Mouse (Mus musculus): ENCODE measurements around the gene Sh3pxd2b.

Gene Sh3pxd2b

GRCm38 (mm10) chr11:32340476-32341473, 6.8 kb upstream of the Sh3pxd2b start:
- DNase-seq (ENCODE audit: low spot score in 2 of 2), result peak in 1 of 2 experiments; percentile 75

GRCm38 (mm10) chr11:32342770-32343191, 4.8 kb upstream of the Sh3pxd2b start:
- DNase-seq (ENCODE audit: low spot score in 2 of 2), result peak in 1 of 2 experiments; percentile 62

GRCm38 (mm10) chr11:32343350-32343749, 4.3 kb upstream of the Sh3pxd2b start:
- DNase-seq (ENCODE audit: low spot score in 2 of 2), result no peak

- DNase-seq (ENCODE audit: low spot score in 2 of 2), result no peak
These were observed 1.9 kb upstream of the Sh3pxd2b start for GRCm38 (mm10) chr11:32345504-32346297.

GRCm38 (mm10) chr11:32347264-32347606, 385 bp upstream of the Sh3pxd2b start:
- DNase-seq (ENCODE audit: low spot score in 2 of 2), result no peak

- no peak for DNase-seq (ENCODE audit: low spot score in 2 of 2)
These were observed 1.0 kb downstream of the Sh3pxd2b start for GRCm38 (mm10) chr11:32348433-32349283.

GRCm38 (mm10) chr11:32349284-32349953, 1.8 kb downstream of the Sh3pxd2b start:
- no peak for DNase-seq (ENCODE audit: low spot score in 2 of 2)

- DNase-seq (ENCODE audit: low spot score in 2 of 2), result peak; percentile 55 to 74
These were observed 5.3 kb downstream of the Sh3pxd2b start for GRCm38 (mm10) chr11:32352946-32353345.

- DNase-seq (ENCODE audit: low spot score in 2 of 2), result no peak
These were observed 7.8 kb downstream of the Sh3pxd2b start for GRCm38 (mm10) chr11:32355377-32355776.

- no peak for DNase-seq (ENCODE audit: low spot score in 2 of 2)
These were observed 10.1 kb downstream of the Sh3pxd2b start for GRCm38 (mm10) chr11:32357686-32358085.

GRCm38 (mm10) chr11:32358399-32358798, 10.8 kb downstream of the Sh3pxd2b start:
- no peak for DNase-seq (ENCODE audit: low spot score in 2 of 2)

- no peak for DNase-seq (ENCODE audit: low spot score in 2 of 2)
These were observed 11.9 kb downstream of the Sh3pxd2b start for GRCm38 (mm10) chr11:32359566-32359965.

- no peak for DNase-seq (ENCODE audit: low spot score in 2 of 2)
These were observed 14.2 kb downstream of the Sh3pxd2b start for GRCm38 (mm10) chr11:32361774-32362173.

- no peak for DNase-seq (ENCODE audit: low spot score in 2 of 2)
These were observed 15.6 kb downstream of the Sh3pxd2b start for GRCm38 (mm10) chr11:32363188-32363587.

GRCm38 (mm10) chr11:32363610-32364220, 16.1 kb downstream of the Sh3pxd2b start:
- DNase-seq (ENCODE audit: low spot score in 2 of 2), result peak in 1 of 2 experiments; percentile 56

- DNase-seq (ENCODE audit: low spot score in 2 of 2), result no peak
These were observed 16.8 kb downstream of the Sh3pxd2b start for GRCm38 (mm10) chr11:32364375-32364774.

GRCm38 (mm10) chr11:32365498-32365897, 17.9 kb downstream of the Sh3pxd2b start:
- DNase-seq (ENCODE audit: low spot score in 2 of 2), result no peak

GRCm38 (mm10) chr11:32367056-32367455, 19.4 kb downstream of the Sh3pxd2b start:
- no peak for DNase-seq (ENCODE audit: low spot score in 2 of 2)

GRCm38 (mm10) chr11:32368986-32369385, 21.4 kb downstream of the Sh3pxd2b start:
- DNase-seq (ENCODE audit: low spot score in 2 of 2), result no peak

- DNase-seq (ENCODE audit: low spot score in 2 of 2), result no peak
These were observed 23.3 kb downstream of the Sh3pxd2b start for GRCm38 (mm10) chr11:32370881-32371280.

Data from frontal cortex, postnatal 36 days (tissue).